ENCODE assay signal across 8 mouse cellular contexts in genomic region chr11:70649185-70649734, GRCm38 (mm10). TPM values are rescaled to one million over a fixed set of nuclear protein-coding genes. Genes with fewer than 3 reads are reported as not detected.
DNase-seq lines count a peak whose midpoint lies in the region; ATAC-seq and TF ChIP-seq lines count a peak whose summit lies in the region.
"Had no signal": no experiment of that assay in that cellular context is flagged by ENCODE, and none has a peak within 500 bp of the region (broad histone marks: within the 10 kb centered on the region; RNA-seq: fewer than 3 reads in every experiment).

No protein-coding gene starts in this region.

- TF ChIP-seq RAD21 in MEL (IDR thresholded peaks at IDR 0.05; ENCODE audit: low read depth, low read length) = no peak

- H3K27ac ChIP-seq in MEL (ENCODE audit: control insufficient read depth, low read depth, low read length) = peak overlapping the region; percentile 95
- 0 out of 2 replicates have a peak overlapping the region, but pooled peaks have one; percentile 11 for H3K27ac ChIP-seq in embryonic facial prominence, embryonic 15.5 days (replicated peaks)
- peak overlapping the region; percentile 95 for H3K27ac ChIP-seq in liver, embryonic 14.5 days

- peaks cover 80% of the 10 kb centered on the region for H3K79me2 ChIP-seq in MEL (ENCODE audit: control insufficient read depth, insufficient read depth, low read length, poor library complexity)

- no peak for TF ChIP-seq EP300 in MEL (IDR thresholded peaks at IDR 0.05; ENCODE audit: low read depth in 1 of 2, low read length in 2 of 2)
- TF ChIP-seq EP300 in liver, embryonic 14.5 days (IDR thresholded peaks at IDR 0.05; ENCODE audit: low read depth) = no peak

- TF ChIP-seq POLR2A in MEL (IDR thresholded peaks at IDR 0.05; ENCODE audit: control insufficient read depth in 1 of 2, insufficient read depth in 1 of 2, low read depth in 1 of 2, low read length in 2 of 2, poor library complexity in 1 of 2) = no peak; a peak in 2 of 4 replicates

- H3K4me1 ChIP-seq in MEL (ENCODE audit: control insufficient read depth in 1 of 2, insufficient read depth in 2 of 2, low read length in 2 of 2) = peaks cover 12 to 52% of the 10 kb centered on the region in 2 experiments
- peaks cover 64% of the 10 kb centered on the region for H3K4me1 ChIP-seq in embryonic facial prominence, embryonic 15.5 days
- H3K4me1 ChIP-seq in liver, embryonic 14.5 days (replicated peaks; ENCODE audit: control insufficient read depth in 2 of 2, insufficient read depth in 2 of 2, low read length in 1 of 2) = peaks cover 43 to 56% of the 10 kb centered on the region in 2 experiments

- H3K27me3 ChIP-seq in MEL (ENCODE audit: control insufficient read depth in 1 of 2, insufficient read depth in 2 of 2, low read length in 2 of 2) = no peaks in the 10 kb centered on the region
- no peaks in the 10 kb centered on the region for H3K27me3 ChIP-seq in embryonic facial prominence, embryonic 15.5 days
- no peaks in the 10 kb centered on the region for H3K27me3 ChIP-seq in liver, embryonic 14.5 days (ENCODE audit: control insufficient read depth, insufficient read depth, low read length)

- peak overlapping the region; percentile 12 to 15; a peak in 3 of 4 replicates for H3K4me3 ChIP-seq in MEL (ENCODE audit: control insufficient read depth in 1 of 2, insufficient read depth in 1 of 2, low read depth in 2 of 2, low read length in 2 of 2)
- no peak overlapping the region; the same call in 1 of the 2 replicates for H3K4me3 ChIP-seq in embryonic facial prominence, embryonic 15.5 days (replicated peaks)
- H3K4me3 ChIP-seq in liver, embryonic 14.5 days (ENCODE audit: insufficient read depth in 1 of 2, low read depth in 2 of 2, low read length in 2 of 2) = peak overlapping the region; percentile 82 to 93; a peak in 3 of 4 replicates

- ATAC-seq in embryonic facial prominence, embryonic 15.5 days (ENCODE audit: insufficient number of reproducible peaks, low FRiP score, low TSS enrichment, low read depth) = no peak
- ATAC-seq in liver, embryonic 14.5 days (ENCODE audit: insufficient read depth) = no peak

- no peak overlapping the region for H3K4me2 ChIP-seq in embryonic facial prominence, embryonic 15.5 days (replicated peaks)
- H3K4me2 ChIP-seq in liver, embryonic 14.5 days (ENCODE audit: low read depth) = peak overlapping the region; percentile 85

- DNase-seq in layer of hippocampus, adult 11-12 months (ENCODE audit: low spot score) = peak; percentile 11
- no peak for DNase-seq in layer of hippocampus, postnatal 25 days (ENCODE audit: extremely low spot score in 1 of 2, low spot score in 1 of 2)
- peak; percentile 38 for DNase-seq in MEL (ENCODE audit: low read depth, low spot score)
- DNase-seq in liver, embryonic 14.5 days (ENCODE audit: low read depth in 3 of 3, low spot score in 3 of 3) = no peak
- no peak for DNase-seq in embryo, embryonic 9.5 days (ENCODE audit: extremely low spot score)
- no peak for DNase-seq in frontal cortex, adult 2 months (ENCODE audit: extremely low spot score in 1 of 2, low spot score in 1 of 2)
- DNase-seq: kidney, adult 8-10 months had no signal

- peak overlapping the region; percentile 92 for H3K9ac ChIP-seq in MEL (ENCODE audit: control insufficient read depth, low read depth, low read length, poor library complexity, severe bottlenecking)
- 0 out of 2 replicates have a peak overlapping the region, but pooled peaks have one; percentile 5 for H3K9ac ChIP-seq in embryonic facial prominence, embryonic 15.5 days
- peak overlapping the region; percentile 99 for H3K9ac ChIP-seq in liver, embryonic 14.5 days (replicated peaks)

- H3K9me3 ChIP-seq in MEL (replicated peaks; ENCODE audit: insufficient read depth, low read length) = no peaks in the 10 kb centered on the region
- no peaks in the 10 kb centered on the region for H3K9me3 ChIP-seq in embryonic facial prominence, embryonic 15.5 days (replicated peaks)
- H3K9me3 ChIP-seq in liver, embryonic 14.5 days (ENCODE audit: control insufficient read depth, low read length) = no peaks in the 10 kb centered on the region

- 77% methylated on average over 8 of the region's 8 CpGs for WGBS in embryonic facial prominence, embryonic 15.5 days
- 71% methylated on average over 8 of the region's 8 CpGs for WGBS in liver, embryonic 14.5 days (ENCODE audit: insufficient replicate concordance)

- H3K36me3 ChIP-seq in MEL (ENCODE audit: control insufficient read depth in 1 of 2, insufficient read depth in 2 of 2, low read length in 2 of 2) = peaks cover 17 to 54% of the 10 kb centered on the region in 2 experiments
- H3K36me3 ChIP-seq in embryonic facial prominence, embryonic 15.5 days = peaks cover 51% of the 10 kb centered on the region
- H3K36me3 ChIP-seq in liver, embryonic 14.5 days (replicated peaks; ENCODE audit: control insufficient read depth, insufficient read depth, low read depth) = peaks cover 48% of the 10 kb centered on the region

- no peak for TF ChIP-seq CTCF in MEL (IDR thresholded peaks at IDR 0.05 in 2 of 3, conservative IDR thresholded peaks at IDR 0.05 in 1 of 3; ENCODE audit: control insufficient read depth in 1 of 3, insufficient read depth in 1 of 3, low read depth in 2 of 3, low read length in 3 of 3, poor library complexity in 1 of 3, severe bottlenecking in 1 of 3)
- TF ChIP-seq CTCF in liver, embryonic 14.5 days (IDR thresholded peaks at IDR 0.05; ENCODE audit: low read depth) = no peak

TF ChIP-seq in MEL, 35 proteins besides CTCF, POLR2A, EP300 and RAD21:
- 0 out of 2 replicates have a peak, but pooled peaks have one; percentile 33 for TF ChIP-seq POLR2AphosphoS5 (IDR thresholded peaks at IDR 0.05; ENCODE audit: borderline replicate concordance, low read depth, low read length)
- no peak for TF ChIP-seq MAFK (IDR thresholded peaks at IDR 0.05; ENCODE audit: borderline replicate concordance, low read depth, low read length)

RNA-seq across cellular contexts. Expression of gene Slc25a11, which starts 2.0 kb away (rescaled TPM):
- 100 to 1,000 TPM; 127 to 129 TPM for total RNA-seq in layer of hippocampus, postnatal 25 days (2021)
- 96.3 and 104 TPM in 2 replicates for total RNA-seq in MEL (2012; rRNA removed)
- 100 to 1,000 TPM; 114 to 145 TPM for polyA plus RNA-seq in MEL (2012; ENCODE audit: insufficient read depth in 1 of 2, insufficient read length in 2 of 2, low read depth in 1 of 2, low replicate concordance in 2 of 2, missing spikeins in 1 of 2)
- polyA plus RNA-seq in embryonic facial prominence, embryonic 15.5 days (2015; fragmentation: Nextera tagmentation; extraction: Ambion mirVana) = 171 and 176 TPM in 2 replicates
- polyA plus RNA-seq in liver, embryonic 14.5 days (2012; rRNA removed) = 39.0 and 43.9 TPM in 2 replicates
- polyA plus RNA-seq in liver, embryonic 14.5 days (2014; fragmentation: Nextera tagmentation; extraction: Ambion mirVana) = 60.8 and 67.8 TPM in 2 replicates
- 132 and 138 TPM in 2 replicates for polyA plus RNA-seq in frontal cortex, adult 2 months (2012; rRNA removed)

RNA-seq across cellular contexts. Expression of gene Rnf167, which starts 2.2 kb away (rescaled TPM):
- total RNA-seq in layer of hippocampus, postnatal 25 days (2021) = 10 to 100 TPM; 86.9 to 87.6 TPM
- 30.4 and 31.4 TPM in 2 replicates for total RNA-seq in MEL (2012; rRNA removed)
- 10 to 100 TPM in 1 of 2 experiments, not detected in 1; 44.4 TPM for polyA plus RNA-seq in MEL (2012; ENCODE audit: insufficient read depth in 1 of 2, insufficient read length in 2 of 2, low read depth in 1 of 2, low replicate concordance in 2 of 2, missing spikeins in 1 of 2)
- 129 and 147 TPM in 2 replicates for polyA plus RNA-seq in embryonic facial prominence, embryonic 15.5 days (2015; fragmentation: Nextera tagmentation; extraction: Ambion mirVana)
- 47.7 and 48.4 TPM in 2 replicates for polyA plus RNA-seq in liver, embryonic 14.5 days (2012; rRNA removed)
- polyA plus RNA-seq in liver, embryonic 14.5 days (2014; fragmentation: Nextera tagmentation; extraction: Ambion mirVana) = 56.0 and 66.9 TPM in 2 replicates
- 119 and 125 TPM in 2 replicates for polyA plus RNA-seq in frontal cortex, adult 2 months (2012; rRNA removed)

RNA-seq across cellular contexts. Expression of gene Pfn1, which starts 5.2 kb away (rescaled TPM):
- 100 to 1,000 TPM; 376 to 385 TPM for total RNA-seq in layer of hippocampus, postnatal 25 days (2021)
- 1,332 and 1,356 TPM in 2 replicates for total RNA-seq in MEL (2012; rRNA removed)
- polyA plus RNA-seq in MEL (2012; ENCODE audit: insufficient read depth in 1 of 2, insufficient read length in 2 of 2, low read depth in 1 of 2, low replicate concordance in 2 of 2, missing spikeins in 1 of 2) = 1,000 to 10,000 TPM; 2,392 to 5,980 TPM
- 1,669 and 1,769 TPM in 2 replicates for polyA plus RNA-seq in embryonic facial prominence, embryonic 15.5 days (2015; fragmentation: Nextera tagmentation; extraction: Ambion mirVana)
- 421 and 438 TPM in 2 replicates for polyA plus RNA-seq in liver, embryonic 14.5 days (2012; rRNA removed)
- polyA plus RNA-seq in liver, embryonic 14.5 days (2014; fragmentation: Nextera tagmentation; extraction: Ambion mirVana) = 957 and 1,007 TPM in 2 replicates
- 273 and 299 TPM in 2 replicates for polyA plus RNA-seq in frontal cortex, adult 2 months (2012; rRNA removed)

RNA-seq across cellular contexts. Expression of gene Eno3, which starts 7.7 kb away (rescaled TPM):
- total RNA-seq in layer of hippocampus, postnatal 25 days (2021) = 1 to 10 TPM; 7.2 to 8.2 TPM
- 12.9 and 14.2 TPM in 2 replicates for total RNA-seq in MEL (2012; rRNA removed)
- polyA plus RNA-seq in MEL (2012; ENCODE audit: insufficient read depth in 1 of 2, insufficient read length in 2 of 2, low read depth in 1 of 2, low replicate concordance in 2 of 2, missing spikeins in 1 of 2) = 10 to 100 TPM in 1 of 2 experiments, not detected in 1; 16.8 TPM
- polyA plus RNA-seq in embryonic facial prominence, embryonic 15.5 days (2015; fragmentation: Nextera tagmentation; extraction: Ambion mirVana) = 81.9 and 112 TPM in 2 replicates
- 3.4 and 3.7 TPM in 2 replicates for polyA plus RNA-seq in liver, embryonic 14.5 days (2012; rRNA removed)
- 3.6 and 3.9 TPM in 2 replicates for polyA plus RNA-seq in liver, embryonic 14.5 days (2014; fragmentation: Nextera tagmentation; extraction: Ambion mirVana)
- 23.9 and 28.4 TPM in 2 replicates for polyA plus RNA-seq in frontal cortex, adult 2 months (2012; rRNA removed)

RNA-seq across cellular contexts. Expression of gene Gp1ba, which starts 10.3 kb away (rescaled TPM):
- not detected for total RNA-seq in layer of hippocampus, postnatal 25 days (2021)
- 0.98 and 1.6 TPM in 2 replicates for total RNA-seq in MEL (2012; rRNA removed)
- polyA plus RNA-seq in MEL (2012; ENCODE audit: insufficient read depth in 1 of 2, insufficient read length in 2 of 2, low read depth in 1 of 2, low replicate concordance in 2 of 2, missing spikeins in 1 of 2) = 1 to 10 TPM in 1 of 2 experiments, not detected in 1; 5.0 TPM
- 0.23 and 0.32 TPM in 2 replicates for polyA plus RNA-seq in embryonic facial prominence, embryonic 15.5 days (2015; fragmentation: Nextera tagmentation; extraction: Ambion mirVana)
- 4.5 TPM in 2 replicates for polyA plus RNA-seq in liver, embryonic 14.5 days (2012; rRNA removed)
- polyA plus RNA-seq in liver, embryonic 14.5 days (2014; fragmentation: Nextera tagmentation; extraction: Ambion mirVana) = 7.6 and 9.1 TPM in 2 replicates
- polyA plus RNA-seq in frontal cortex, adult 2 months (2012; rRNA removed) = not detected in 2 replicates

Comparison
In these comparisons a context has a peak if more than half of its experiments do, and no peak if none do; other contexts are left out.
1. DNase-seq: peak in layer of hippocampus, adult 11-12 months (single experiment) and MEL (single experiment); none in layer of hippocampus, postnatal 25 days (0 of 2), liver, embryonic 14.5 days (0 of 3), embryo, embryonic 9.5 days (single experiment) and frontal cortex, adult 2 months (0 of 2).
2. H3K27ac ChIP-seq: peak in every context shown above with its lines; median percentile 95 in MEL; 95 in liver, embryonic 14.5 days; 11 in embryonic facial prominence, embryonic 15.5 days.
3. H3K9ac ChIP-seq: peak in every context shown above with its lines; median percentile 99 in liver, embryonic 14.5 days; 92 in MEL; 5 in embryonic facial prominence, embryonic 15.5 days.